Mouse (Mus musculus): ENCODE results near the gene Mgmt. TPM values are rescaled to one million over a fixed set of nuclear protein-coding genes. Genes with fewer than 3 reads are reported as not detected.

Gene Mgmt
- polyA plus RNA-seq, 1 experiment from 2014 or later, result 1.6 TPM

DNA sequence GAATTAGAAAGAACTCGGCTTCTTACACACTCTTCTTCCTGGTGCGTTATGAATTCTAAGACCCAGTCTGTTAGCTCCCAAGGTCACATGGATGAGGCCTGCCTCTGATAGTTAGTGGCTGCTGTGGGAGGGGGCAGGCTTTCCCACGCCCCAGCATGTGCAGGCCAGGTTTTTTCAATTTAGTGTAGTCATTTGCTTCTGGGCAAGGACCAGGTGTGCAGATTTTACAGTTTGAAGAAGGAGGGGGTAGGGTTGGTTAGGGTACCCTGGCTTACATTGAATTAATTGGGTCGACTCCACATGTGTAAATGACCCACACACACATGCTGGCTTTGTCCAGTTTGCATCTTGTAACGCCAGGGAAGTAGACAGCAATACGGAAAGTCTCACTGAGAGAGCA lies 193.7 kb downstream of the Mgmt start:
- Histone ChIP-seq H3K27ac (no peak overlapping the region), H3K4me1 (peaks cover 16% of the 10 kb centered on the region; the same call in 1 of the 2 replicates), H3K4me2 (no peak overlapping the region), H3K4me3 (no peak overlapping the region), H3K9ac (no peak overlapping the region), H3K36me3 (ENCODE audit: poor library complexity, severe bottlenecking) (no peaks in the 10 kb centered on the region), H3K9me3 (replicated peaks) (no peaks in the 10 kb centered on the region), H3K27me3 (0 out of 2 replicates have a peak, but pooled peaks cover 7% of the 10 kb centered on the region)
- ATAC-seq, result no peak
- WGBS, result 82% methylated on average over 6 of the region's 6 CpGs

- H3K27ac ChIP-seq, result no peak overlapping the region
- no peak overlapping the region for H3K4me2 ChIP-seq
- H3K4me1 ChIP-seq, result peaks cover 5% of the 10 kb centered on the region; the same call in 1 of the 2 replicates
- no peaks in the 10 kb centered on the region for H3K9me3 ChIP-seq (replicated peaks)
- H3K9ac ChIP-seq, result no peak overlapping the region
- no peaks in the 10 kb centered on the region for H3K27me3 ChIP-seq
- ATAC-seq, result no peak
- H3K36me3 ChIP-seq (ENCODE audit: poor library complexity, severe bottlenecking), result no peaks in the 10 kb centered on the region
- no peak overlapping the region for H3K4me3 ChIP-seq
- WGBS, result 84% methylated on average over 1 of the region's 1 CpGs
These were observed 200.1 kb downstream of the Mgmt start for GRCm38 (mm10) chr7:137094551-137094950.

DNA sequence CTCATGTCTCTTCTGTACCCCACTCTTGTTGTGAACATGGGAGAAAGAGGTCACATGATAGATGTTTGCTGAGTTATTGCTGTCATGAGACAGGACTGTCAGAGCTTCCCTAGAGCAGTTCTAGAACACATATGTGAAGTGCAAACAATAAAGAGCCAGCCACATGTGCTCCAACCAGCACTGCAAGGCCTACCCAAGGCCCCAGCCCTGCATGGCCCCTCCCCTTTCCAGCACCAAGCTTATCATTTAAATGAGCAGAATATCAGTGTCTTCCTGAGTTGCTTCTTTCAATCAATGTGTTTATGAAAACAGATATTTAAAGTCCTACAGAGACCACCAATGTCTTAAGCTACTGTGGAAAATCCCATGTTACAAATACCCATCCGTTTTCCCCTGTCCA lies 201.3 kb downstream of the Mgmt start:
- Histone ChIP-seq H3K9me3 (replicated peaks) (no peaks in the 10 kb centered on the region), H3K27me3 (no peaks in the 10 kb centered on the region), H3K27ac (no peak overlapping the region), H3K4me2 (no peak overlapping the region), H3K4me1 (peaks cover 5% of the 10 kb centered on the region; the same call in 1 of the 2 replicates), H3K9ac (no peak overlapping the region), H3K36me3 (ENCODE audit: poor library complexity, severe bottlenecking) (no peaks in the 10 kb centered on the region), H3K4me3 (no peak overlapping the region)
- WGBS, result 88% methylated on average over 1 of the region's 1 CpGs
- ATAC-seq, result no peak

DNA sequence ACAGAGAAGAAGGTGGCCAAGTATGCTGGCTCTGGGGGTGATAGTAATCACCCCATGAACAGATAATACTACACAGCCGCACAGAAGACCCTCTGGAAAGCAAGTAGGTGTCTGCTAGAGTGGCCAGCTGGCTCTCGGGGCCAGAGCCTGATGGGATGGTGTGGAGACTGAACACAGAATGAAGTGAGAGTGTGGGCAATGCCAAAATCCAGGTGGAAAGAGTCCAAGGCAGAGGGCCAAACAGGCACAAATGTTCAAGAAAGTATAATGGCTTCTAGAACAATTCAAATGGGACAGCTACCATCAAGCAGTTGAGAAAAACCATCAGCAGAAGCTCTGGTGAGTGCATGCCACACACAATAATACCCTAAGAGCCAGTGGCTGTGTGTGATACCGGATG lies 205.4 kb downstream of the Mgmt start:
- Histone ChIP-seq H3K4me1 (peaks cover 10% of the 10 kb centered on the region), H3K27me3 (no peaks in the 10 kb centered on the region), H3K9ac (no peak overlapping the region), H3K9me3 (replicated peaks) (no peaks in the 10 kb centered on the region), H3K36me3 (ENCODE audit: poor library complexity, severe bottlenecking) (no peaks in the 10 kb centered on the region), H3K27ac (no peak overlapping the region), H3K4me3 (no peak overlapping the region), H3K4me2 (no peak overlapping the region)
- WGBS, result 87% methylated on average over 3 of the region's 3 CpGs
- ATAC-seq, result no peak

DNA sequence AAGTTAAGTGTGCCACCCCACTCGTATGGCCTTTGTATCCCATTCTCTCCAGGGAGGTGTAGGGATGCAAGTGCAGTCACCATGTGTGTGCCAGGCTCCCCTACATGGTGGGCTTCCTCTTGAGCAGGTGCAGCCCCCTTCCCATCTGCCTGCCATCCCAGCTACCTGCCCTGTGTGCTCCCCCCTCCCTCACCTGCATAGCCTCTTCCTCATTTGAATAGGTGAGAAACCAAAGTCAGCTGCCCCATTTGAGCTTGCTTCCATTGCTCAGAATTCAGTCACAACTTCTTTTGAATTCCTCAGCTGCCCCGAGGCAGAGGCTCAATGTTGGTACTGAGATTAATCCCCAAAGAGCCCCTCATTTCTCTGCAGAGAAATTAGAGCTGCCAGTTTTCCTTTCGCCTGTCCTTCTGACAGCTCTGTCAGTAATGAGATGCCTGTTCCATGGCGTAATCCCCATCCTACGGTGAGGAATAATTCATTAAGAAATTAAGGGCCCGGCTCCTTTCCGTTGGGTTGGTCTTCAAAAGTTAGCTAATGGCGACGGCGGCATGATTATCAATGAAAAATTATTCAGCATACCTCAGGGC lies 208.3 kb downstream of the Mgmt start:
- H3K4me1 ChIP-seq, result peaks cover 10% of the 10 kb centered on the region
- WGBS, result 29% methylated on average over 10 of the region's 10 CpGs
- no peak overlapping the region for H3K4me3 ChIP-seq
- no peak for ATAC-seq
- H3K9me3 ChIP-seq (replicated peaks), result no peaks in the 10 kb centered on the region
- no peak overlapping the region for H3K9ac ChIP-seq
- H3K36me3 ChIP-seq (ENCODE audit: poor library complexity, severe bottlenecking), result no peaks in the 10 kb centered on the region
- no peaks in the 10 kb centered on the region for H3K27me3 ChIP-seq
- H3K4me2 ChIP-seq, result no peak overlapping the region
- no peak overlapping the region for H3K27ac ChIP-seq

- no peaks in the 10 kb centered on the region for H3K36me3 ChIP-seq (ENCODE audit: poor library complexity, severe bottlenecking)
- no peaks in the 10 kb centered on the region for H3K4me1 ChIP-seq
- no peak for ATAC-seq
- H3K27me3 ChIP-seq, result no peaks in the 10 kb centered on the region
- H3K4me3 ChIP-seq, result no peak overlapping the region
- no peak overlapping the region for H3K27ac ChIP-seq
- peaks cover 10% of the 10 kb centered on the region for H3K9me3 ChIP-seq (replicated peaks)
- 96% methylated on average over 4 of the region's 4 CpGs for WGBS
- H3K9ac ChIP-seq, result no peak overlapping the region
- no peak overlapping the region for H3K4me2 ChIP-seq
These were observed 217.7 kb downstream of the Mgmt start for GRCm38 (mm10) chr7:137112101-137112500.

DNA sequence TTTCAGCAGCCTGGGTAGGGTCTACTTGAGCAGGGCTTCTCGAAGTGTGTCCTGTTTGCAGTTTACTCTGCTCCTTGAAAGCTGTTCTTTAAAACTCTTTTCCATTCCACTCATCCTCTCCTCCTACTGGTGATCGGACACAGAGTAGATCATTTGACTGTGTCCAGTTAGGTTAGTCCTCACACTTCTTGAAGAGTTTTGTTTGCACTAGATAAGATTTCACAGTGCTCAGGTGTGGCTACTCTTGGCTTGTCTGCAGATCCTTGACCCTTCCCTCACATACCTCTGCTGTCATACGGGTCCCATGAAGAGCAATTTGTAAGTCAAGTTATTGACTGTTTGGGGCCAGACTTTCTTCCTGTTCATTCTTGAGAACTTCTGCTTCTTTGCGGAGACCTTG lies 221.8 kb downstream of the Mgmt start:
- H3K4me3 ChIP-seq, result no peak overlapping the region
- ATAC-seq, result no peak
- 88% methylated on average over 4 of the region's 4 CpGs for WGBS
- peaks cover 16% of the 10 kb centered on the region for H3K4me1 ChIP-seq
- peaks cover 10% of the 10 kb centered on the region for H3K9me3 ChIP-seq (replicated peaks)
- H3K4me2 ChIP-seq, result no peak overlapping the region
- no peaks in the 10 kb centered on the region for H3K36me3 ChIP-seq (ENCODE audit: poor library complexity, severe bottlenecking)
- H3K27me3 ChIP-seq, result peaks cover 3% of the 10 kb centered on the region; the same call in 1 of the 2 replicates
- H3K27ac ChIP-seq, result no peak overlapping the region
- H3K9ac ChIP-seq, result no peak overlapping the region

DNA sequence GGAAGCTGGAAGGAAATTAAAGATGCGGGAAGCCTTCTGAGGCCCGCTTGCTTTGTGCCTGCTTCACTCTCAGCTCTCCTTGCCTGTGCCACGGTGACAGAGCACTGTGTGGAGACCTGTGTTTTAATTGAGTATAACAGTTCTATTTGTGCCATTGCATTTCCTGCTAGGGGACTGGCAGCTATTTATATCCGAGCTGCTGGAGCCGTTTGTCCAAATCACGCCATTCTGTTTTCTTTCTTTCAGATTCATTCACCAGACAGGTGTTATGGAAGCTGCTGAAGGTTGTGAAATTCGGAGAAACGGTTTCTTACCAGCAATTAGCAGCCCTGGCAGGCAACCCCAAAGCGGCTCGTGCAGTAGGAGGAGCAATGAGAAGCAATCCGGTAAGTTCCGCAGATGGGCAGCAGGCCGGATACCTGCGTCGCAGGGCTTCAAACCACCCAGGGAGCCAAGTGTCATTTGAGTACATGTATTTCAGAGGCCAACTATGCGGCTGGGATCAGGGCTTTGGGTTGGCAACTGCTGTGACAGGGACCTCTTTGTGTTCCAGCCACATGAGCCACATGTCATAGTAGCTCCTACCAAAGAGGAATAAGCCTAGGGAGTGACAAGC lies 226.9 kb downstream of the Mgmt start:
- ATAC-seq, result peak; percentile 77
- H3K36me3 ChIP-seq (ENCODE audit: poor library complexity, severe bottlenecking), result no peaks in the 10 kb centered on the region
- H3K9ac ChIP-seq, result no peak overlapping the region
- peaks cover 24% of the 10 kb centered on the region for H3K4me1 ChIP-seq
- WGBS, result 39% methylated on average over 16 of the region's 16 CpGs
- H3K27me3 ChIP-seq, result peaks cover 13% of the 10 kb centered on the region
- peak overlapping the region; percentile 27 for H3K4me2 ChIP-seq
- H3K4me3 ChIP-seq, result no peak overlapping the region
- no peaks in the 10 kb centered on the region for H3K9me3 ChIP-seq (replicated peaks)
- H3K27ac ChIP-seq, result no peak overlapping the region

- ATAC-seq, result no peak
- no peak overlapping the region for H3K4me3 ChIP-seq
- no peaks in the 10 kb centered on the region for H3K9me3 ChIP-seq (replicated peaks)
- WGBS, result 88% methylated on average over 8 of the region's 8 CpGs
- H3K27ac ChIP-seq, result no peak overlapping the region
- H3K9ac ChIP-seq, result no peak overlapping the region
- no peak overlapping the region for H3K4me2 ChIP-seq
- H3K27me3 ChIP-seq, result peaks cover 13% of the 10 kb centered on the region
- no peaks in the 10 kb centered on the region for H3K4me1 ChIP-seq
- H3K36me3 ChIP-seq (ENCODE audit: poor library complexity, severe bottlenecking), result no peaks in the 10 kb centered on the region
These were observed 234.3 kb downstream of the Mgmt start for GRCm38 (mm10) chr7:137128726-137129125.

DNA sequence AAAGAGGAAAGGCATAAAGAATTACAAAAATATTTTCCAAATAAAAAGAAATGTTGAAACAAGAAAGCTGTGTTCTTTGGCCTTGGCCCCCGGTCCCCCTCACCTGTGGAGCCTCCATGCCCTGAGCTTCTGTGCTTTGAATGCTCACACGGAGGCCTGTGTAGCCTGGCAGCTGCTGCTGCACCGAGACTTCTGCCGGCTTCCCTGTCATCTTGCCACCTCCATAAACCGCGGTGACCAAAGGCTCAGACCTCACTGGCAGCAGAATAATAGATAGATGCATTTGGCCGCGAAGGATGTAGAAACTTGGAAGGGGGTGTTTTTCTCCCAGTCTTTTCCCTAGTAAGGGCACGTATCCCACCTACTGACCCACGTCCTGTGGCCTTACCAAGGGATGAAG lies 235.8 kb downstream of the Mgmt start:
- Histone ChIP-seq H3K4me3 (no peak overlapping the region), H3K9me3 (replicated peaks) (no peaks in the 10 kb centered on the region), H3K27me3 (peaks cover 13% of the 10 kb centered on the region), H3K9ac (no peak overlapping the region), H3K27ac (no peak overlapping the region), H3K4me1 (no peaks in the 10 kb centered on the region), H3K36me3 (ENCODE audit: poor library complexity, severe bottlenecking) (no peaks in the 10 kb centered on the region), H3K4me2 (no peak overlapping the region)
- WGBS, result 84% methylated on average over 10 of the region's 10 CpGs
- no peak for ATAC-seq

GRCm38 (mm10) chr7:137131957-137132356 lies 237.5 kb downstream of the Mgmt start:
- Histone ChIP-seq H3K36me3 (ENCODE audit: poor library complexity, severe bottlenecking) (no peaks in the 10 kb centered on the region), H3K27ac (no peak overlapping the region), H3K27me3 (peaks cover 13% of the 10 kb centered on the region), H3K9me3 (replicated peaks) (no peaks in the 10 kb centered on the region), H3K4me3 (no peak overlapping the region), H3K9ac (no peak overlapping the region), H3K4me1 (no peaks in the 10 kb centered on the region), H3K4me2 (no peak overlapping the region)
- ATAC-seq, result no peak
- 70% methylated on average over 5 of the region's 5 CpGs for WGBS

GRCm38 (mm10) chr7:137138101-137138500 lies 243.7 kb downstream of the Mgmt start:
- no peak overlapping the region for H3K9ac ChIP-seq
- ATAC-seq, result no peak
- 0 out of 2 replicates have a peak, but pooled peaks cover 7% of the 10 kb centered on the region for H3K27me3 ChIP-seq
- H3K4me1 ChIP-seq, result no peaks in the 10 kb centered on the region
- H3K4me2 ChIP-seq, result no peak overlapping the region
- H3K36me3 ChIP-seq (ENCODE audit: poor library complexity, severe bottlenecking), result no peaks in the 10 kb centered on the region
- 72% methylated on average over 5 of the region's 5 CpGs for WGBS
- no peaks in the 10 kb centered on the region for H3K9me3 ChIP-seq (replicated peaks)
- no peak overlapping the region for H3K27ac ChIP-seq
- H3K4me3 ChIP-seq, result no peak overlapping the region

DNA sequence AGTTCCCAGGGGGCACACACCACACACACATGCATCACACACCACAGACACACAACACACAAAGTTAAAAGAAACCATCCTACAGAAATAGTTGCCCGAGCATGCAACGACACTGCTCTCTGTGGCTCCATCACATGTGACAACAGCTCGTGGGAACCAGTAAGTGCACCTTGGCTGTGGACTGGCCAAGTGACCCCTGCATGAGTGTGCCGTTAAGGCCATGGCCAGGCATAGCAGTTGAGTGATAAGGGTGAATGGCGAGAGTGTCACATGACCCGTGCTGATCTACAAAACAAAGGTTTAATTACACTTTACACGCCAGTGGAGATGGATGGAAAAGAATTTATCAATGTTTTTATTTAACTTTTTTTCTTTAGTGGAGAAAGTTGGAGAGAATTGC lies 245.9 kb downstream of the Mgmt start:
- Histone ChIP-seq H3K4me2 (no peak overlapping the region), H3K4me1 (no peaks in the 10 kb centered on the region), H3K4me3 (no peak overlapping the region), H3K36me3 (ENCODE audit: poor library complexity, severe bottlenecking) (no peaks in the 10 kb centered on the region), H3K27ac (no peak overlapping the region), H3K9me3 (replicated peaks) (no peaks in the 10 kb centered on the region), H3K9ac (no peak overlapping the region), H3K27me3 (0 out of 2 replicates have a peak, but pooled peaks cover 11% of the 10 kb centered on the region)
- ATAC-seq, result no peak
- 76% methylated on average over 7 of the region's 7 CpGs for WGBS
